Comparison of ENCODE assay signal across 13 mouse cellular contexts in genomic region chr7:132858043-132858608, GRCm38 (mm10). TPM values are rescaled to one million over a fixed set of nuclear protein-coding genes. Genes with fewer than 3 reads are reported as not detected.
DNase-seq lines count a peak whose midpoint lies in the region; ATAC-seq and TF ChIP-seq lines count a peak whose summit lies in the region.
"Had no signal": no experiment of that assay in that cellular context is flagged by ENCODE, and none has a peak within 500 bp of the region (broad histone marks: within the 10 kb centered on the region; RNA-seq: fewer than 3 reads in every experiment).

No protein-coding gene starts in this region.

- no peak overlapping the region for H3K27ac ChIP-seq in heart, embryonic 10.5 days
- no peak overlapping the region for H3K27ac ChIP-seq in forebrain, embryonic 13.5 days

- POLR2A ChIA-PET in Patski (lab: Charles Lee): interaction anchor here (0.6 kb wide), 1 partner anchor 24 kb away, joined by 3 read pairs; no protein-coding TSS in a partner anchor

- H3K9ac ChIP-seq in forebrain, embryonic 13.5 days: no peak overlapping the region
- H3K9ac ChIP-seq: forebrain, embryonic 15.5 days had no signal

- H3K4me1 ChIP-seq in heart, embryonic 10.5 days: peaks cover 10% of the 10 kb centered on the region
- peaks cover 18% of the 10 kb centered on the region for H3K4me1 ChIP-seq in forebrain, embryonic 13.5 days

- H3K4me2 ChIP-seq in forebrain, embryonic 13.5 days: no peak overlapping the region

- H3K4me3 ChIP-seq in heart, embryonic 10.5 days: no peak overlapping the region
- no peak overlapping the region for H3K4me3 ChIP-seq in forebrain, embryonic 13.5 days

- in situ Hi-C loops in Patski (cut with MboI; ENCODE audit: low pct_unique_long_range_greater_than_20kb): no loop called here

- peak; percentile 8 to 9 for DNase-seq in heart, adult 18-20 months
- no peak for DNase-seq in heart, embryonic 10.5 days (ENCODE audit: low spot score)
- peak; percentile 13 for DNase-seq in thymus, postnatal 0 days (ENCODE audit: low spot score)
- DNase-seq in thymus, postnatal 4 days: no peak
- no peak for DNase-seq in Patski (ENCODE audit: low read depth, low spot score)
- no peak for DNase-seq in kidney, adult 9 months
- DNase-seq: kidney, adult 8-10 months; right cerebral cortex, postnatal 25 days had no signal

- 66% methylated on average over 5 of the region's 5 CpGs for WGBS in heart, embryonic 10.5 days
- 78% methylated on average over 5 of the region's 5 CpGs for WGBS in forebrain, embryonic 13.5 days

- no peaks in the 10 kb centered on the region for H3K27me3 ChIP-seq in heart, embryonic 10.5 days (ENCODE audit: insufficient read depth, poor library complexity, severe bottlenecking)
- no peaks in the 10 kb centered on the region for H3K27me3 ChIP-seq in Patski
- H3K27me3 ChIP-seq in forebrain, embryonic 13.5 days: no peaks in the 10 kb centered on the region
- H3K27me3 ChIP-seq: embryonic facial prominence, embryonic 13.5 days; forebrain, embryonic 15.5 days; liver, embryonic 12.5 days had no signal

- no peak for ATAC-seq in Patski
- no peak for ATAC-seq in forebrain, embryonic 13.5 days

- no peaks in the 10 kb centered on the region for H3K36me3 ChIP-seq in heart, embryonic 10.5 days
- H3K36me3 ChIP-seq in forebrain, embryonic 13.5 days (ENCODE audit: poor library complexity, severe bottlenecking): no peaks in the 10 kb centered on the region
- H3K36me3 ChIP-seq: embryonic facial prominence, embryonic 13.5 days; forebrain, embryonic 15.5 days; hindbrain, embryonic 10.5 days; liver, embryonic 12.5 days had no signal

- CTCF ChIA-PET in Patski (lab: Charles Lee): no interaction called here

- peak; percentile 52 for TF ChIP-seq CTCF in Patski (IDR thresholded peaks at IDR 0.05)

- H3K9me3 ChIP-seq in heart, embryonic 10.5 days: no peaks in the 10 kb centered on the region
- no peaks in the 10 kb centered on the region for H3K9me3 ChIP-seq in forebrain, embryonic 13.5 days (replicated peaks)
- H3K9me3 ChIP-seq: embryonic facial prominence, embryonic 13.5 days; forebrain, embryonic 15.5 days; hindbrain, embryonic 10.5 days; liver, embryonic 12.5 days had no signal

RNA-seq across cellular contexts. Expression of gene Abraxas2, which starts 0.9 kb away (rescaled TPM):
- 10 to 100 TPM; 21.4 to 21.7 TPM for total RNA-seq in heart, adult 18-20 months (2021)
- 26.9 and 28.0 TPM in 2 replicates for polyA plus RNA-seq in heart, embryonic 10.5 days (2016; fragmentation: Nextera tagmentation; extraction: Ambion mirVana)
- polyA plus RNA-seq in thymus, postnatal 0 days (2015; fragmentation: Nextera tagmentation; extraction: Ambion mirVana): 29.7 and 34.6 TPM in 2 replicates
- 40.5 TPM for polyA plus RNA-seq in Patski (2021)
- 42.5 and 43.5 TPM in 2 replicates for polyA plus RNA-seq in forebrain, embryonic 13.5 days (2015; fragmentation: Nextera tagmentation; extraction: Ambion mirVana)

RNA-seq across cellular contexts. Expression of gene Eef1akmt2, which starts 5.7 kb away (rescaled TPM):
- 10 to 100 TPM in 1 of 2 experiments, 1 to 10 TPM in 1; 7.3 to 10.4 TPM for total RNA-seq in heart, adult 18-20 months (2021)
- polyA plus RNA-seq in heart, embryonic 10.5 days (2016; fragmentation: Nextera tagmentation; extraction: Ambion mirVana): 44.1 and 54.1 TPM in 2 replicates
- 74.9 and 77.4 TPM in 2 replicates for polyA plus RNA-seq in thymus, postnatal 0 days (2015; fragmentation: Nextera tagmentation; extraction: Ambion mirVana)
- polyA plus RNA-seq in Patski (2021): 42.7 TPM
- polyA plus RNA-seq in forebrain, embryonic 13.5 days (2015; fragmentation: Nextera tagmentation; extraction: Ambion mirVana): 105 and 115 TPM in 2 replicates

RNA-seq across cellular contexts. Expression of gene Fam53b, which starts 44.4 kb away (rescaled TPM):
- total RNA-seq in heart, adult 18-20 months (2021): 10 to 100 TPM; 21.3 to 22.5 TPM
- polyA plus RNA-seq in heart, embryonic 10.5 days (2016; fragmentation: Nextera tagmentation; extraction: Ambion mirVana): 17.7 and 18.4 TPM in 2 replicates
- polyA plus RNA-seq in thymus, postnatal 0 days (2015; fragmentation: Nextera tagmentation; extraction: Ambion mirVana): 30.5 and 37.7 TPM in 2 replicates
- 36.3 TPM for polyA plus RNA-seq in Patski (2021)
- polyA plus RNA-seq in forebrain, embryonic 13.5 days (2015; fragmentation: Nextera tagmentation; extraction: Ambion mirVana): 31.1 and 33.9 TPM in 2 replicates

Comparison
In these comparisons a context has a peak if more than half of its experiments do, and no peak if none do; other contexts are left out.
1. DNase-seq: peak in heart, adult 18-20 months (2 of 2) and thymus, postnatal 0 days (single experiment); none in heart, embryonic 10.5 days (single experiment), thymus, postnatal 4 days (single experiment), Patski (single experiment) and kidney, adult 9 months (single experiment).